Mouse (Mus musculus) liver, embryonic 16.5 days (tissue): ENCODE results near the gene Gm26727. TPM values are rescaled to one million over a fixed set of nuclear protein-coding genes. Genes with fewer than 3 reads are reported as not detected.
"Not testable (repeated sequence)": the region's sequence is repeated elsewhere in the genome, so short reads cannot be mapped to it uniquely, and the experiment has no call there.

Experiments
- ATAC-seq: fragments of 200-750 bp; cut with Nextera tagmentation; 2 replicates; pipeline ENCODE4 v1.8.0; 2017; ENCODE audit warnings: low read depth, mild to moderate bottlenecking, moderate number of reproducible peaks, moderate library complexity
- H3K27ac ChIP-seq: fragments of 300-500 bp; sonication (generic); 2 replicates; pipeline ENCODE4 v1.5.1; 2014; ENCODE audit warnings: mild to moderate bottlenecking, low read length
- H3K27me3 ChIP-seq: fragments of 300-500 bp; sonication (generic); 2 replicates; pipeline ENCODE4 v1.6.1; 2014; ENCODE audit warnings: low read depth, low read length, mixed read lengths; ENCODE audit not compliant: control insufficient read depth, insufficient read depth
- H3K36me3 ChIP-seq: fragments of 300-500 bp; sonication (generic); 2 replicates; pipeline ENCODE4 v1.6.1; 2014; ENCODE audit warnings: mild to moderate bottlenecking; ENCODE audit not compliant: control insufficient read depth, insufficient read depth
- H3K4me1 ChIP-seq: fragments of 300-500 bp; sonication (generic); 2 replicates; pipeline ENCODE4 v1.6.1; 2014; ENCODE audit warnings: low read depth, low read length, mixed read lengths; ENCODE audit not compliant: control insufficient read depth
- H3K4me2 ChIP-seq: fragments of 300-500 bp; sonication (generic); 2 replicates; pipeline ENCODE4 v1.6.1; 2014; ENCODE audit warnings: low read depth, low read length, mixed read lengths
- H3K4me3 ChIP-seq: fragments of 300-500 bp; sonication (generic); 2 replicates; pipeline ENCODE4 v1.5.1; 2014; ENCODE audit warnings: low read depth, mild to moderate bottlenecking, low read length
- H3K9ac ChIP-seq: fragments of 300-500 bp; sonication (generic); 2 replicates; pipeline ENCODE4 v1.6.1; 2014; ENCODE audit warnings: low read depth, low read length
- H3K9me3 ChIP-seq: fragments of 300-500 bp; sonication (generic); replicated peaks from 2 replicates; pipeline ENCODE4 v1.6.1; 2016; ENCODE audit warnings: low read length; ENCODE audit not compliant: control insufficient read depth
- WGBS: fragments of 180-500 bp; shearing (Covaris S2); extraction: QIAGEN DNeasy Blood & Tissue Kit; methylation state at CpG from one replicate; pipeline ENCODE4 v1.1.7; 2014; ENCODE audit not compliant: insufficient replicate concordance; 5-methylcytosine and 5-hydroxymethylcytosine counted together
- polyA plus RNA-seq: library from polyadenylated mRNA; unstranded; fragments of >200 nt; fragmentation: Nextera tagmentation; extraction: Ambion mirVana; gene quantifications from 2 replicates; pipeline ENCODE4 v1.2.1, GENCODE M21; 2015

The Gm26727 gene
- polyA plus RNA-seq = not detected in 2 replicates

DNA sequence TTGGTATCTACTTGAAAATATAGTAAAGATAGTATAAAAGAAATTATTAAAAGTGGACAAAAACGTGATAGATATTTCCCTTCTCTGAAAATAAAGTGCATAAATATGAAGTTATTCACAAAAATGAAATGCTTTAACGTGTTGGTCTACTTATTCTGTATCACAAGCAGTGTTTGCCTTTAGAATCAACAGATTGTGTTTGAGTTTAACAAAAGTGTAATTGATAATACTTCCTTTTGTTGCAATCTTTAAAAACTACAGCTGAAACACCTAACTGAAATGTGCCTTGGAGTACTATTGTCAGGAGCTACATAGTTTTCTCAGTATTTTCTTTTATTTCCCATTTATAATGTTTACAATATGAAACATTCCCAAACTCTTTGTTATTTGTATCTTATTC is at the start of gene Gm26727:
Gene Gm26727, minus strand, starts transcription at position 101 of the 400 bp plus-strand sequence.
- H3K27ac ChIP-seq = no peak within 1 kb of the TSS
- no peaks in the 10 kb centered on the region for H3K9me3 ChIP-seq
- no peak within 1 kb of the TSS for H3K9ac ChIP-seq
- H3K4me1 ChIP-seq = no peaks in the 10 kb centered on the region
- H3K4me3 ChIP-seq = no peak within 1 kb of the TSS
- H3K36me3 ChIP-seq = no peaks in the 10 kb centered on the region
- no peak within 1 kb of the TSS for H3K4me2 ChIP-seq
- WGBS = 31% methylated on average over 2 of the region's 2 CpGs
- no peaks in the 10 kb centered on the region for H3K27me3 ChIP-seq
- ATAC-seq = no peak

DNA sequence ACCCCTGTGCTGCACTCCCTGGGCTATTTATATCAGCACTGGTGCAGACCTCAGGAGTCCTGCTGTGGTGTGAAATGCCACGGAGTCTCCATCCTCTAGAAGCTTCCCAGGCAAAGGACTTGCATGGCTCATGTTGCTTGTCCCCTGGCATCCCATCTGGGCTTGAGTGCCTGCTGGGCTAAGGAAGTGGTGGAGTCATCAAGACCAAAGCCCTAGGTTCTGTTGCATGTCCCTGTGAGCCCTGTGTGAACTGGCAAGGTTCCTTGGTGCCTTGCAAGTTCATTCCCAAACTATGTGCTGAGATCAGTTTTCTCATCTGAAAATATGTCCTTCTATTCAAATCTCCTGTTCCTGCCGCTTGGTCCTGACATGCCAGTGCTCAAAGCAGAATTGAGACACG is 48.1 kb upstream of the Gm26727 start:
- H3K27me3 ChIP-seq = no peaks in the 10 kb centered on the region
- no peaks in the 10 kb centered on the region for H3K4me1 ChIP-seq
- no peak for ATAC-seq
- no peak overlapping the region for H3K4me2 ChIP-seq
- H3K4me3 ChIP-seq = no peak overlapping the region
- H3K36me3 ChIP-seq = no peaks in the 10 kb centered on the region
- no peak overlapping the region for H3K9ac ChIP-seq
- no peaks in the 10 kb centered on the region for H3K9me3 ChIP-seq
- H3K27ac ChIP-seq = no peak overlapping the region
- 40% methylated on average over 3 of the region's 3 CpGs for WGBS

DNA sequence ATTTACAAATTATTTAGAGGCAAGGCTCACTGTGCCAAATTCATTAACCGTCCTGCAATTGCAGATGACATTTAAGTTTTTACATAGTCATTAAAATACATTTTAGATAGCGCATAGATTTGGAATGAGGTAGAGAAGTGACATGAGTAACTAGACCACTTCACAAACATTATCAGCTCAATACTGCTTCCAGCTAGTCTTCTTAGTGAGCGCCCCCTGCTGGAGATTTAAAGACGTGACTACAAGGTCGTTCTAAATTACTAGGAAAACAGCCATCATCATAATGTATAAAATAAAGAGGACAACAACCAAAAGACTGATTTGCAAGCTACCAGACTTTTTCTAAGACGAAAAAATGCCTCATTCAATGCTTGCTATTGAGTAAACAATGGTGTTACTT is 44.8 kb upstream of the Gm26727 start:
- no peak for ATAC-seq
- WGBS = 14% methylated on average over 6 of the region's 6 CpGs
- H3K4me2 ChIP-seq = no peak overlapping the region

DNA sequence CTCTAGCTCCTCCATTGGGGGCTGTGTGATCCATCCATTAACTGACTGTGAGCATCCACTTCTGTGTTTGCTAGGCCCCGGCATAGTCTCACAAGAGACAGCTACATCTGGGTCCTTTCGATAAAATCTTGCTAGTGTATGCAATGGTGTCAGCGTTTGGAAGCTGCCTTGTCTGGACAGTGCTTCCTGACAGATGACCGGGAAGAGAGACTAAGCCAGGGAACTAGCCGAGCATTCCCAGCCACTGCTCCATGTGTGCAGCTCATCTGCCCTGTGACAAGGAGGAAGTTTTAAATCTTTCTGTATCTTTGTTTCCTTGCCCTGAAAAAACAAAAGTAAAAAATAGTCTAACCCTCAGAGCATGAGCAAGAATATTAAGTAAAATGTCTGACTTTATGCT is 37.0 kb upstream of the Gm26727 start:
- not testable (repeated sequence) for H3K4me3 ChIP-seq, H3K4me2 ChIP-seq, H3K9ac ChIP-seq, H3K27ac ChIP-seq, H3K27me3 ChIP-seq, H3K4me1 ChIP-seq, ATAC-seq, H3K9me3 ChIP-seq, H3K36me3 ChIP-seq
- 58% methylated on average over 5 of the region's 5 CpGs for WGBS

More for the DNA sequence above, 44.8 kb upstream of the Gm26727 start:
- Histone ChIP-seq H3K36me3 (no peaks in the 10 kb centered on the region), H3K27ac (no peak overlapping the region), H3K9ac (no peak overlapping the region), H3K4me1 (no peaks in the 10 kb centered on the region), H3K9me3 (no peaks in the 10 kb centered on the region), H3K27me3 (no peaks in the 10 kb centered on the region), H3K4me3 (no peak overlapping the region)

DNA sequence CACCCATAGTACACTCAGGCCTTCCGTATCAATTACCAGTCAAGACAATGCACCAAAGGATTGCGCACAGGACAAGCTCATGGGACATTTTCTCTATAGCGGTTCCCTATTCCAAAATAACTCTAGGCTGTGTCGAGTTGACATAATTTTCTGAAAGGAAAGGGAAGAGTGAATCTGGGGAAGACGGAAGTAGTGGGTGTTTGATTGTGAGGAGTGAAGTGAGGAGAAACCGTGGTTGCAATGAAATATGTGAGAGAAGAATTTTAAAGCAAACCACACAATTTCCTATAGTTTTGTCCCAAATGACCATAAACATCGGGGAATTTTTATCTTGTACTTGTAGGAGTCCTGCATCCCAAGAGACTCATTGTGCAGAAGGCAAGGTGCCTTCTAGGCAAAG is 34.1 kb upstream of the Gm26727 start:
- no peak overlapping the region for H3K4me2 ChIP-seq

DNA sequence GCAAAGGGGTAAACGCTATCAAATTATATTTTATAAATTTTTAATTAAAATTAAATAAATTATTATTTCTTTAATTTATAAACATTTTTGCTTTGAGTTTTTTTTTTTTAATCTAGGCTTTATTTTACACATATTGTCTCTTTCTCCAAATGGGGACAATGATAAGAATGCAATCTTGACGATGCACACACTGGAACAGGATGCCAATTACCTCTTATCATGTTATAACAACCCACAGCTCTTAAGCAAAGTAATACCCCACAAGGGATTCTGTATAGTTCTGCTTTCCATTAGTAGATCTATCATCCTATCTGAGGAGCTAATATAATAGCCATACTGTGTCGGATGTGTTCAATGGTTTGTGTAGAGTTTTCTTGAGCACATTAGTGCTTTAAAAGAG is 27.9 kb upstream of the Gm26727 start:
- no peaks in the 10 kb centered on the region for H3K4me1 ChIP-seq
- H3K9ac ChIP-seq = no peak overlapping the region
- H3K9me3 ChIP-seq = no peaks in the 10 kb centered on the region
- WGBS = 43% methylated on average over 3 of the region's 3 CpGs
- no peak for ATAC-seq
- H3K4me2 ChIP-seq = no peak overlapping the region
- H3K27me3 ChIP-seq = no peaks in the 10 kb centered on the region
- no peak overlapping the region for H3K4me3 ChIP-seq
- H3K27ac ChIP-seq = no peak overlapping the region
- H3K36me3 ChIP-seq = no peaks in the 10 kb centered on the region

More for the DNA sequence above, 34.1 kb upstream of the Gm26727 start:
- Histone ChIP-seq H3K36me3 (no peaks in the 10 kb centered on the region), H3K9me3 (no peaks in the 10 kb centered on the region), H3K4me1 (no peaks in the 10 kb centered on the region), H3K9ac (no peak overlapping the region), H3K4me3 (no peak overlapping the region), H3K27ac (no peak overlapping the region), H3K27me3 (no peaks in the 10 kb centered on the region)
- WGBS = 64% methylated on average over 7 of the region's 7 CpGs
- ATAC-seq = no peak

DNA sequence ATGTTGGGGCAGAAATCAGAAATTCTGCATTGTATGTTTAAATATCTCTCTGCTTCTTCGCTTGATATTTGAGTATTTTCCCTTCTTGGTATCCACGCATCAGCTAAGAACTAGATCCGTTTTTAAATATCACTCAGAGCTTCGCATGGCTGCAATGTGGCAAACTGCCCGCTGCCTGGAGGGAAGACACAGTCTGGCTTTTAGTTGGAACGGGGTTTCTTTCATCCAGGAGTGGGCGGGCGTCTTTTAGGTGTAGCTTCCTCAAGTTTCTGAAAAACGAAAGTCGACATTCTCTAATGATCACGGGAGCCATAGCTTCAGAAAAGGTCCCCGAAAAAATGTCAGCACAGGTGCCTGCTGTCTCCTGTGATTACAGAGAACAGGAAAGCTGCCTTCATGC is 14.2 kb upstream of the Gm26727 start:
- no peaks in the 10 kb centered on the region for H3K4me1 ChIP-seq
- no peak overlapping the region for H3K4me3 ChIP-seq
- no peak overlapping the region for H3K27ac ChIP-seq
- H3K4me2 ChIP-seq = no peak overlapping the region
- no peak for ATAC-seq
- H3K9me3 ChIP-seq = no peaks in the 10 kb centered on the region
- H3K27me3 ChIP-seq = no peaks in the 10 kb centered on the region
- H3K9ac ChIP-seq = no peak overlapping the region
- 62% methylated on average over 12 of the region's 12 CpGs for WGBS
- no peaks in the 10 kb centered on the region for H3K36me3 ChIP-seq

DNA sequence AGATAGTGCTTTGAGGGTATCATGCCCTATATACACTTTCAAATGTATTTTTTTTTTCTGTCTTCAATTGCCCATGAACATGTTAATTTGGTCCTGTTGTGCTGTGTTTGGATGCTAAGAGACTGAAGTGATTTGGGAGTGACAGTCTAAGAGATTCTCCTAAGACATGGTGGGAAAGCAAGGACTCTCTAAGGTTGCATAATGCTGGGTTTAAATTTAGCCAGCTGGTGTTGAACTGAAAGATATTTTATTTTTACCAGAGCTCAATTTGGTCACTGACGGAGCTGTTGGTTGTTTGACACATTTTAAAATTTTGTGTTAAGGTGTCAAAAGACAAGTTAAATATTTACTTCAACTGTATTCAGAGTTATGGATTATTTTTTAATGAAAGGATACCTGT is 13.8 kb upstream of the Gm26727 start:
- Histone ChIP-seq H3K36me3 (no peaks in the 10 kb centered on the region), H3K9me3 (no peaks in the 10 kb centered on the region), H3K4me1 (no peaks in the 10 kb centered on the region), H3K27me3 (no peaks in the 10 kb centered on the region), H3K27ac (no peak overlapping the region), H3K4me2 (no peak overlapping the region), H3K4me3 (no peak overlapping the region), H3K9ac (no peak overlapping the region)
- 61% methylated on average over 1 of the region's 1 CpGs for WGBS
- ATAC-seq = no peak

DNA sequence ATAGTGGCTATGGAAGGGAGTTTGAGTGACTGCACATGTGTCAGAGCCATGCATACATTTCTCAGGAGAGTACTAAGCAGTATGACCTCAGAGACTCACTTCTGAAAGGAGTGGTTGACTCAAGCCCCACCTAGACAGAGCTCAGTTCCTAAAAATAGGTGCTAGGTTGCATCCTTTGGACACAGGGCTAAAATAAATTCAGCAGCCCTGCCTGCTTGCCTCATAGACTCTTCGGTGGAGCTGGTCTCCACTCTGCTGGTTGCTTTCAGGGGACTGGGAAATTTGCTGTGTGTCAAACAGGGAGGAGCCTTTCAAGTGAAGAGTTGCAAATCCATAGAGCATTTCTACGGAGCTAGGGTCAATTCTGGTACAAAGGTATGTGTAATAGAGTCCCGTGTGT is 12.8 kb upstream of the Gm26727 start, which contains the start of gene Xirp2:
Gene Xirp2, plus strand, starts transcription at position 223 of the 400 bp plus-strand sequence.
- H3K4me2 ChIP-seq = no peak within 1 kb of the TSS
- H3K27me3 ChIP-seq = no peaks in the 10 kb centered on the region
- no peak for ATAC-seq
- WGBS = 54% methylated on average over 3 of the region's 3 CpGs
- no peak within 1 kb of the TSS for H3K4me3 ChIP-seq
- no peaks in the 10 kb centered on the region for H3K9me3 ChIP-seq
- no peak within 1 kb of the TSS for H3K9ac ChIP-seq
- no peaks in the 10 kb centered on the region for H3K36me3 ChIP-seq
- no peak within 1 kb of the TSS for H3K27ac ChIP-seq
- H3K4me1 ChIP-seq = no peaks in the 10 kb centered on the region
